Mouse (Mus musculus): ENCODE results near the gene Eral1. TPM values are rescaled to one million over a fixed set of nuclear protein-coding genes. Genes with fewer than 3 reads are reported as not detected.

Gene Eral1
- total and polyA plus RNA-seq, 2 experiments from 2014 or later: 26.7 to 30.3 TPM

GRCm38 (mm10) chr11:78119898-78120297, 39.7 kb upstream of the Eral1 start:
- Histone ChIP-seq H3K27ac (ENCODE audit: low read depth, low read length) (no peak overlapping the region), H3K4me2 (ENCODE audit: low read depth) (no peak overlapping the region), H3K4me3 (ENCODE audit: low read depth, low read length) (no peak overlapping the region), H3K9me3 (ENCODE audit: low read length) (no peaks in the 10 kb centered on the region), H3K36me3 (ENCODE audit: insufficient read depth) (no peaks in the 10 kb centered on the region), H3K4me1 (ENCODE audit: insufficient read depth) (peaks cover 16% of the 10 kb centered on the region), H3K9ac (no peak overlapping the region), H3K27me3 (ENCODE audit: insufficient read depth, low read length) (no peaks in the 10 kb centered on the region)
- TF ChIP-seq CTCF (IDR thresholded peaks at IDR 0.05; ENCODE audit: low read depth): no peak
- ATAC-seq (no peak), DNase-seq (no peak)
- WGBS: 88% methylated on average over 8 of the region's 8 CpGs

- no peaks in the 10 kb centered on the region for H3K36me3 ChIP-seq (ENCODE audit: insufficient read depth)
- TF ChIP-seq CTCF (IDR thresholded peaks at IDR 0.05; ENCODE audit: low read depth): no peak
- H3K27me3 ChIP-seq (ENCODE audit: insufficient read depth, low read length): no peaks in the 10 kb centered on the region
- no peak overlapping the region for H3K27ac ChIP-seq (ENCODE audit: low read depth, low read length)
- no peak overlapping the region for H3K4me3 ChIP-seq (ENCODE audit: low read depth, low read length)
- no peak for DNase-seq
- H3K4me1 ChIP-seq (ENCODE audit: insufficient read depth): peaks cover 23% of the 10 kb centered on the region
- ATAC-seq: no peak
- H3K9ac ChIP-seq: no peak overlapping the region
- no peaks in the 10 kb centered on the region for H3K9me3 ChIP-seq (ENCODE audit: low read length)
- H3K4me2 ChIP-seq (ENCODE audit: low read depth): no peak overlapping the region
Measured at GRCm38 (mm10) chr11:78118467-78118866, 38.3 kb upstream of the Eral1 start.

- H3K4me2 ChIP-seq (ENCODE audit: low read depth): peak overlapping the region; percentile 68
- 5% methylated on average over 5 of the region's 5 CpGs for WGBS
- peak overlapping the region; percentile 63 for H3K9ac ChIP-seq
- H3K27ac ChIP-seq (ENCODE audit: low read depth, low read length): peak overlapping the region; percentile 78
- no peaks in the 10 kb centered on the region for H3K27me3 ChIP-seq (ENCODE audit: insufficient read depth, low read length)
- no peaks in the 10 kb centered on the region for H3K9me3 ChIP-seq (ENCODE audit: low read length)
- no peak for TF ChIP-seq CTCF (IDR thresholded peaks at IDR 0.05; ENCODE audit: low read depth)
- H3K4me3 ChIP-seq (ENCODE audit: low read depth, low read length): peak overlapping the region; percentile 68
- H3K36me3 ChIP-seq (ENCODE audit: insufficient read depth): no peaks in the 10 kb centered on the region
- H3K4me1 ChIP-seq (ENCODE audit: insufficient read depth): peaks cover 34% of the 10 kb centered on the region
- DNase-seq (no peak), ATAC-seq (no peak)
Measured at GRCm38 (mm10) chr11:78116146-78116410, 35.9 kb upstream of the Eral1 start.

- no peaks in the 10 kb centered on the region for H3K36me3 ChIP-seq (ENCODE audit: insufficient read depth)
- DNase-seq (peak; percentile 94), ATAC-seq (peak; percentile 99)
- H3K4me2 ChIP-seq (ENCODE audit: low read depth): peak overlapping the region; percentile 68
- peak overlapping the region; percentile 68 for H3K4me3 ChIP-seq (ENCODE audit: low read depth, low read length)
- 2% methylated on average over 29 of the region's 37 CpGs for WGBS
- H3K4me1 ChIP-seq (ENCODE audit: insufficient read depth): peaks cover 34% of the 10 kb centered on the region
- TF ChIP-seq CTCF (IDR thresholded peaks at IDR 0.05; ENCODE audit: low read depth): no peak
- peak overlapping the region; percentile 78 for H3K27ac ChIP-seq (ENCODE audit: low read depth, low read length)
- peak overlapping the region; percentile 63 for H3K9ac ChIP-seq
- H3K9me3 ChIP-seq (ENCODE audit: low read length): no peaks in the 10 kb centered on the region
- no peaks in the 10 kb centered on the region for H3K27me3 ChIP-seq (ENCODE audit: insufficient read depth, low read length)
Measured at GRCm38 (mm10) chr11:78115367-78116145, 35.4 kb upstream of the Eral1 start.

GRCm38 (mm10) chr11:78114676-78115366, 34.6 kb upstream of the Eral1 start:
- peaks cover 34% of the 10 kb centered on the region for H3K4me1 ChIP-seq (ENCODE audit: insufficient read depth)
- WGBS: 9% methylated on average over 19 of the region's 19 CpGs
- ATAC-seq: no peak

GRCm38 (mm10) chr11:78113616-78114015, 33.4 kb upstream of the Eral1 start:
- H3K36me3 ChIP-seq (ENCODE audit: insufficient read depth): no peaks in the 10 kb centered on the region
- WGBS: 19% methylated on average over 2 of the region's 2 CpGs
- H3K9me3 ChIP-seq (ENCODE audit: low read length): no peaks in the 10 kb centered on the region
- ATAC-seq (peak; percentile 40), DNase-seq (peak; percentile 83)
- no peaks in the 10 kb centered on the region for H3K27me3 ChIP-seq (ENCODE audit: insufficient read depth, low read length)
- H3K4me1 ChIP-seq (ENCODE audit: insufficient read depth): peaks cover 30% of the 10 kb centered on the region
- H3K4me2 ChIP-seq (ENCODE audit: low read depth): no peak overlapping the region
- no peak overlapping the region for H3K9ac ChIP-seq
- no peak for TF ChIP-seq CTCF (IDR thresholded peaks at IDR 0.05; ENCODE audit: low read depth)
- H3K4me3 ChIP-seq (ENCODE audit: low read depth, low read length): no peak overlapping the region
- H3K27ac ChIP-seq (ENCODE audit: low read depth, low read length): no peak overlapping the region

More at GRCm38 (mm10) chr11:78114676-78115366, 34.6 kb upstream of the Eral1 start:
- no peaks in the 10 kb centered on the region for H3K27me3 ChIP-seq (ENCODE audit: insufficient read depth, low read length)
- no peak for DNase-seq
- peak overlapping the region; percentile 63 for H3K9ac ChIP-seq
- peak overlapping the region; percentile 68 for H3K4me3 ChIP-seq (ENCODE audit: low read depth, low read length)
- no peaks in the 10 kb centered on the region for H3K9me3 ChIP-seq (ENCODE audit: low read length)
- H3K27ac ChIP-seq (ENCODE audit: low read depth, low read length): peak overlapping the region; percentile 78
- H3K36me3 ChIP-seq (ENCODE audit: insufficient read depth): no peaks in the 10 kb centered on the region
- peak overlapping the region; percentile 68 for H3K4me2 ChIP-seq (ENCODE audit: low read depth)
- no peak for TF ChIP-seq CTCF (IDR thresholded peaks at IDR 0.05; ENCODE audit: low read depth)

GRCm38 (mm10) chr11:78104501-78104900, 24.3 kb upstream of the Eral1 start:
- WGBS: 95% methylated on average over 5 of the region's 5 CpGs
- no peak for TF ChIP-seq CTCF (IDR thresholded peaks at IDR 0.05; ENCODE audit: low read depth)

More at GRCm38 (mm10) chr11:78104501-78104900, 24.3 kb upstream of the Eral1 start:
- Histone ChIP-seq H3K4me2 (ENCODE audit: low read depth) (no peak overlapping the region), H3K27ac (ENCODE audit: low read depth, low read length) (no peak overlapping the region), H3K9me3 (ENCODE audit: low read length) (no peaks in the 10 kb centered on the region), H3K27me3 (ENCODE audit: insufficient read depth, low read length) (no peaks in the 10 kb centered on the region), H3K9ac (no peak overlapping the region), H3K4me1 (ENCODE audit: insufficient read depth) (no peaks in the 10 kb centered on the region), H3K36me3 (ENCODE audit: insufficient read depth) (peaks cover 9% of the 10 kb centered on the region; the same call in 1 of the 2 replicates), H3K4me3 (ENCODE audit: low read depth, low read length) (no peak overlapping the region)
- DNase-seq (no peak), ATAC-seq (no peak)

Data from forebrain, postnatal 0 days (tissue).